Mouse (Mus musculus) kidney, adult 10 weeks (tissue): Measurements from ENCODE around the gene Olfr669. TPM values are rescaled to one million over a fixed set of nuclear protein-coding genes. Genes with fewer than 3 reads are reported as not detected.

Experiments
- polyA plus RNA-seq: library from polyadenylated mRNA; stranded (reverse); fragments of 350-450 nt; fragmentation: Illumina TruSeq; extraction: RNeasy Lipid Tissue Mini Kit (QIAGEN cat#74804); gene quantifications from one replicate; pipeline ENCODE4 v1.2.3, GENCODE M21; 2014; ENCODE audit warnings: low read depth, low replicate concordance

Olfr669 gene
- polyA plus RNA-seq: not detected

GRCm38 (mm10) chr7:104933940-104934339, at the start of gene Olfr669:
TSS of gene Olfr669 (plus strand) at chr7:104934240.

DNA sequence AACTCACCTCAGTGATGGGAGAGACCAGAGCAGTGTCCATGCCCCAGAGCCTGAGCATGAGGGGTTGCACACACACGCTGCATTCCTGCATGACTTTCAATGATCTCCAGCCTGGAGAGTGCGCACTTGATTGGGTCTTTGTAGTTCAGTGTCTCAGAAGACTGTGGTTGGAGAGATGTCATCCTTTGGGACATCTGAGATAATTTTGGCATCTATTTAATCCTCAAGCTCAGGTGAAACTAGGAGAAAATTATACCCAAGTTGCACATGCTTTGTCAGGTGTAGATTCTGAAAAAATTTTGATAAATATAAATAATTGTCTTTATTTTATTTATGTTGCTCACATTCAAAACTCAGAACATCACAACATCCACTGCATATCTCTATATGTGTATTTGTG, 38.2 kb upstream of the Olfr669 start, which contains the start of gene Olfr666:
Olfr666 (minus strand) TSS at position 101 of the 400 bp plus-strand sequence.

GRCm38 (mm10) chr7:104921382-104921781, 12.7 kb upstream of the Olfr669 start, which contains the start of gene Olfr667:
TSS of gene Olfr667 (minus strand) at chr7:104921482.

DNA sequence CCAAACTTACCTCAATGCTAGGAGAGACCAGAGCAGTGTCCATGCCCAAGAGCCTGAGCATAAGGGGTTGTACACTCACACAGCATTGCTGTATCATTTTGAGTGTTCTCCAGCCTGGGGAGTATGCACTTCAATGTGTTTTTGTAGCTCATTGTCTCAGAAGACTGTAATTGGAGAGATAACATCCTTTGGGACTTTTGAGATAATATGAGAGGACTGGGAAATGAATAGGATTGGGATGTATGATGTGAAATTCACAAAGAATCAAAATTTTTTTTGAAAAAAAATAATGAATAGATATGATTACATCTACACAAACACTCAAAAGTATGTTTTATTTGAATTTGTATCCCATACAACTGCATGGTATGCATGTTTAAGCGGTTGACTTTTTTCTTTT, 6.1 kb upstream of the Olfr669 start, which contains the start of gene Olfr668:
Olfr668 (minus strand) TSS at position 101 of the 400 bp plus-strand sequence.

GRCm38 (mm10) chr7:104962520-104962919, 28.5 kb downstream of the Olfr669 start, which contains the start of gene Olfr670:
TSS of gene Olfr670 (minus strand) at chr7:104962620.

DNA sequence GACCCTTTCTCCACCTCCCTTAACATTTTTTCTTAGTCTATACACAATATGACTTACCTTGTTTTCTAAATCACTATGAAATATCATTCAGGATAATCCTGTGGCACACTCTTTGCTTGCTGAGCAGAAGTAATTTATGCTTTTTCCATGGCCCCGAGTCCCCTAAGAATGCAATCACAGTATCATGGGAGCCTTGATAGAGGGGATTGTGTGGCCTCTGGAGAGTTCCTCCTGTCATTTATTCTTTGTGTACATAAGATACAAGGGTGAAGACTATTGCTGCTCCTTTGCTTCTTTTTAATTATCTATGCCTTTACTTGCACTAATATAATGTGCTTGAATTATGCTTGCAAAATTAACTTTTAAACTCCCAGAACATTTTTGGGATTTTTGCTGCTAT, 45.0 kb downstream of the Olfr669 start, which contains the start of gene Olfr671:
Olfr671 (minus strand) TSS at position 101 of the 400 bp plus-strand sequence.

Other genes with a start within 250 kb of the Olfr669 start
- gene Olfr661, start 247.7 kb upstream of the Olfr669 start, polyA plus RNA-seq: not detected
- not detected for gene Usp17le, start 156.8 kb upstream of the Olfr669 start, polyA plus RNA-seq
- gene Usp17lb, start 91.6 kb upstream of the Olfr669 start, polyA plus RNA-seq: not detected
- gene Usp17la, start 77.2 kb upstream of the Olfr669 start, polyA plus RNA-seq: not detected
- gene Olfr665, start 56.2 kb upstream of the Olfr669 start, polyA plus RNA-seq: not detected
- gene Olfr666, start 38.3 kb upstream of the Olfr669 start, polyA plus RNA-seq: not detected
- gene Olfr667, start 12.8 kb upstream of the Olfr669 start, polyA plus RNA-seq: not detected
- not detected for gene Olfr668, start 6.2 kb upstream of the Olfr669 start, polyA plus RNA-seq
- gene Olfr670, start 28.4 kb downstream of the Olfr669 start, polyA plus RNA-seq: not detected
- gene Olfr671, start 44.9 kb downstream of the Olfr669 start, polyA plus RNA-seq: not detected
- not detected for gene Olfr672, start 67.8 kb downstream of the Olfr669 start, polyA plus RNA-seq
- not detected for gene Olfr675, start 94.2 kb downstream of the Olfr669 start, polyA plus RNA-seq
- gene Olfr676, start 98.5 kb downstream of the Olfr669 start, polyA plus RNA-seq: not detected
- gene Olfr677, start 117.1 kb downstream of the Olfr669 start, polyA plus RNA-seq: not detected
- not detected for gene Olfr678, start 130.2 kb downstream of the Olfr669 start, polyA plus RNA-seq
- gene Olfr679, start 147.0 kb downstream of the Olfr669 start, polyA plus RNA-seq: not detected
- gene Olfr680-ps1, start 158.6 kb downstream of the Olfr669 start, polyA plus RNA-seq: not detected
- gene Olfr681, start 182.6 kb downstream of the Olfr669 start, polyA plus RNA-seq: not detected
- gene Olfr683, start 212.8 kb downstream of the Olfr669 start, polyA plus RNA-seq: not detected
- not detected for gene Olfr684, start 229.4 kb downstream of the Olfr669 start, polyA plus RNA-seq